Mouse (Mus musculus) G1E (cell line): ENCODE data around the gene Mfn2.

Source experiments
- CTCF ChIP-seq: IDR thresholded peaks from 2 replicates; pipeline ENCODE4 v1.5.1; 2012; ENCODE audit warnings: low read depth, low read length, inconsistent platforms, mixed read lengths
- GATA1 ChIP-seq: IDR thresholded peaks from 2 replicates; pipeline ENCODE4 v1.6.1; 2012; ENCODE audit warnings: borderline replicate concordance, low read length, inconsistent platforms, mixed read lengths
- GATA2 ChIP-seq: IDR thresholded peaks from 2 replicates; pipeline ENCODE4 v1.6.1; 2012; ENCODE audit warnings: low read depth, low read length, inconsistent platforms, borderline replicate concordance
- TAL1 ChIP-seq: conservative IDR thresholded peaks from 2 replicates; pipeline ENCODE4 v1.6.1; 2012; ENCODE audit warnings: low read depth, low read length, inconsistent platforms, mixed read lengths

DNA sequence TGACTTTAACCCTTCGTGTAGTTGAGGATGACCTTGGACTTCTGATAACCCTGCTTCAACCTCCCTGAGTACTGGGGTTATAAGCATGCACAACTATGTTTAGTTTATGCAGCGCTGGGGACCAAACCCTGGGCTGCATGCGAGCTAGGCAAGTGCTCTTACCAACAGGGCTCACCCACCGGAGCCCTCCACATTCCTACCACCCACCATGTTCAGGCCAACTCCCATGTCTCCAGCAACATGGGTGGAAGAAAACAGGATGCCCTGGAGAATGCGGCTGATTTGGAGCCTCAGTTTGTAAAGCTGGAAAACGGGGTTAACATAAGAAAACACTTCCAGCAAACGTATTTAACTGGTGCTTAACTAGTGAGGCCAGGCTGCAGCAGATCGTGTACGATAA lies 31.4 kb upstream of the Mfn2 start:
- no peak for TF ChIP-seq CTCF
- no peak for TF ChIP-seq GATA2
- TF ChIP-seq GATA1, result no peak
- TF ChIP-seq TAL1, result no peak
